Mouse (Mus musculus): ENCODE data around the gene Borcs7. TPM values are rescaled to one million over a fixed set of nuclear protein-coding genes. Genes with fewer than 3 reads are reported as not detected.
A peak's percentile ranks its signal among the peaks of the same experiment; 100 is the strongest.

Borcs7 gene
- polyA plus RNA-seq, 1 experiment from 2014 or later, result 17.5 TPM

- no peaks in the 10 kb centered on the region for H3K36me3 ChIP-seq
- WGBS, result 91% methylated on average over 10 of the region's 10 CpGs
- H3K4me3 ChIP-seq (replicated peaks), result no peak overlapping the region
- no peaks in the 10 kb centered on the region for H3K4me1 ChIP-seq
- H3K27me3 ChIP-seq, result peaks cover 11% of the 10 kb centered on the region
- no peak overlapping the region for H3K27ac ChIP-seq
- no peak overlapping the region for H3K4me2 ChIP-seq
- H3K9me3 ChIP-seq (replicated peaks), result no peaks in the 10 kb centered on the region
- no peak for ATAC-seq (replicated peaks; ENCODE audit: low FRiP score)
- no peak overlapping the region for H3K9ac ChIP-seq
Observed at GRCm38 (mm10) chr19:46668263-46668662, 21.4 kb upstream of the Borcs7 start.

DNA sequence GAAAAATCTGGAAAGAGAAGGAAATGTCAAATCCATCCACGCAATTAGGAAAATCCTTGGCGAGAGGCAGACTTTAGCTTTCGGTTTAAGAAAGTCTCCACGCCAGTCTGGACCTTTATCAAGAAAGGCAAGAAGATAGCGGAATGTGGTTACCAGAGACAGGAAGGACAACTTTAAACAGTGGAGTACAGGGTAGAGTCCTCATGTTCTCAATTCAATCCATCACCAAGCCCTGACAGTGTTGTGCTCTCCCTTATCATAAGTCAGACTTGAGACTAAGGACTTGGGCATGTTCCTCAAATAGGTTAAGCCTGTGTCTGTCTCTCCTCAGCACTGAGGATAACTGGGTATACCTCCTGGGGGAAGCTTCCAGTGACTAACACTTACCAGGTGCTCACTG is 19.9 kb upstream of the Borcs7 start:
- Histone ChIP-seq H3K27me3 (peaks cover 11% of the 10 kb centered on the region), H3K4me2 (no peak overlapping the region), H3K9ac (no peak overlapping the region), H3K27ac (no peak overlapping the region), H3K9me3 (replicated peaks) (no peaks in the 10 kb centered on the region), H3K4me1 (no peaks in the 10 kb centered on the region), H3K36me3 (no peaks in the 10 kb centered on the region), H3K4me3 (replicated peaks) (no peak overlapping the region)
- 87% methylated on average over 5 of the region's 5 CpGs for WGBS
- ATAC-seq (replicated peaks; ENCODE audit: low FRiP score), result no peak

GRCm38 (mm10) chr19:46670691-46671090 is 19.0 kb upstream of the Borcs7 start:
- 29% methylated on average over 13 of the region's 13 CpGs for WGBS
- H3K9ac ChIP-seq, result no peak overlapping the region
- no peaks in the 10 kb centered on the region for H3K36me3 ChIP-seq
- ATAC-seq (replicated peaks; ENCODE audit: low FRiP score), result 0 out of 2 replicates have a peak, but pooled peaks have one; percentile 22
- H3K4me2 ChIP-seq, result no peak overlapping the region
- H3K27ac ChIP-seq, result no peak overlapping the region
- no peak overlapping the region for H3K4me3 ChIP-seq (replicated peaks)
- H3K27me3 ChIP-seq, result peaks cover 11% of the 10 kb centered on the region
- no peaks in the 10 kb centered on the region for H3K4me1 ChIP-seq
- no peaks in the 10 kb centered on the region for H3K9me3 ChIP-seq (replicated peaks)

DNA sequence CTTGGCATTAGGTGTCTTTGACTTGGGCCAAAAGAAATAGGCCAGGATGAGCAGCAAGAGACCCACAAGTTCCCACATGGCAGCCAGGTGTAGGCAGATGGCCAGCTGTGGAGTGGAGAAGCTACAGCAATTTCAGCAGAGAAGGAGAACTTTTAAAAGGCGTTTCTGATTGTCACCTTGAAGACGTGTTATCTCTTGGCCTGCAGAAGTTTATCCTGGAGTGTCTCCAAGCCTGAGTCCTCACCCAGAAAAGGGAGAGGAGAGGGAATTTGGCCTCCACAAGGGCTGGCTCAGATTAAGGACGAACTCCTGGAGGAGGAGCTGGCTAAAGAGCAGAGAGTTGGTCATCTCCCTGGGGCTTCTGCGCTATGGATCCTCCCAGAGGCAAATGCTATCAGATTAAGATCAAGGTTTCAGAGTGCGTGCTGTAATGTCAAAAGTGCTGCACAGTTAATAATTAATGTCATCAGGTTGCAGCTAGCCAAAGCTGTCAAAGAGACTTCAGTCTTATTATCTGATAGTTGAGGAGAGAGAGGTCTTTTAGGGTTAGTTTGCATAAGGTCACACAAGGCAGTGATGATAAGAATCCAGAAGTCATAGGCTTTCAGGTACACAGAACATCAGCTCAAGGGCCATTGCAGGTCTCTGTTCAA is 16.8 kb upstream of the Borcs7 start, which contains the start of gene Cyp17a1:
Gene Cyp17a1 (minus strand): TSS at position 407 of the 653 bp plus-strand sequence.
- Histone ChIP-seq H3K27me3 (peaks cover 11% of the 10 kb centered on the region), H3K27ac (no peak within 1 kb of the TSS), H3K4me1 (no peaks in the 10 kb centered on the region), H3K4me2 (no peak within 1 kb of the TSS), H3K9ac (no peak within 1 kb of the TSS), H3K4me3 (replicated peaks) (no peak within 1 kb of the TSS), H3K36me3 (no peaks in the 10 kb centered on the region), H3K9me3 (replicated peaks) (no peaks in the 10 kb centered on the region)
- ATAC-seq (replicated peaks; ENCODE audit: low FRiP score), result no peak
- 47% methylated on average over 5 of the region's 5 CpGs for WGBS

- Histone ChIP-seq H3K9ac (no peak overlapping the region), H3K4me3 (replicated peaks) (no peak overlapping the region), H3K36me3 (no peaks in the 10 kb centered on the region), H3K4me2 (no peak overlapping the region), H3K4me1 (no peaks in the 10 kb centered on the region), H3K27ac (no peak overlapping the region), H3K27me3 (peaks cover 11% of the 10 kb centered on the region), H3K9me3 (replicated peaks) (no peaks in the 10 kb centered on the region)
- ATAC-seq (replicated peaks; ENCODE audit: low FRiP score), result no peak
- WGBS, result 61% methylated on average over 3 of the region's 3 CpGs
Observed at GRCm38 (mm10) chr19:46675641-46676040, 14.1 kb upstream of the Borcs7 start.

DNA sequence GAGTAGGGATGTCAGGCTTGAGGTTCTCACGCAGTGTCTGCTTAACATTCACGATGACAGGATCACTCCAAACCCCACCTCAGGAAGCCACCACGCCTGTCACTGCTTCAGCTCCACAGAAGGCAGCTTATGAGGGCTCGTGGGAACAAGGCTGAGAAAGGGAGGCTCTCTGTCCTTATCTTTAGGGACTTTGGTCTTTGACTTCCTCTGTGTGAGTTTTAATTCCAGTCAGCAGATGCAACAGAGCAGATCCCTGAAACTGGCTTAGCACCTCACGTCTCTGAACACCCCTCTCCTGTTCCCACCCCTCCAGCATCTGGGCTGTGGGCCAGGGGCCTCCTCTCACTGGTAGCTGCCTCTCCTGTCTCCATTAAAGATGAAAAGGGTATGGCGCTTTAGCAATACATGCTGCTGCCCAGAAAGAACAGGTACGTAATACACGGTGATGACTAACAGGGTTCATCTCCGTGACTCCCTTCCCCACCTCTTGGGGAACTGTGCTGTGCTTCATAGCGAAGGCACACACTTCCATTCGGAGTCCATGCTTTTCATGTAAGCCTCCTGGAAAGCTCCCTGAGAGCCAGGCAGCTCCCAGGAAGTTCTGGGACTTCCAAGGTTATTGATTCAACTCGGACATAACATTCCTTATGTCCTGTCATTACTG is 9.9 kb upstream of the Borcs7 start:
- no peak overlapping the region for H3K4me3 ChIP-seq (replicated peaks)
- no peaks in the 10 kb centered on the region for H3K27me3 ChIP-seq
- H3K9ac ChIP-seq, result no peak overlapping the region
- H3K27ac ChIP-seq, result no peak overlapping the region
- ATAC-seq (replicated peaks; ENCODE audit: low FRiP score), result no peak
- 65% methylated on average over 12 of the region's 12 CpGs for WGBS
- H3K36me3 ChIP-seq, result no peaks in the 10 kb centered on the region
- H3K4me1 ChIP-seq, result no peaks in the 10 kb centered on the region
- H3K9me3 ChIP-seq (replicated peaks), result no peaks in the 10 kb centered on the region
- no peak overlapping the region for H3K4me2 ChIP-seq

DNA sequence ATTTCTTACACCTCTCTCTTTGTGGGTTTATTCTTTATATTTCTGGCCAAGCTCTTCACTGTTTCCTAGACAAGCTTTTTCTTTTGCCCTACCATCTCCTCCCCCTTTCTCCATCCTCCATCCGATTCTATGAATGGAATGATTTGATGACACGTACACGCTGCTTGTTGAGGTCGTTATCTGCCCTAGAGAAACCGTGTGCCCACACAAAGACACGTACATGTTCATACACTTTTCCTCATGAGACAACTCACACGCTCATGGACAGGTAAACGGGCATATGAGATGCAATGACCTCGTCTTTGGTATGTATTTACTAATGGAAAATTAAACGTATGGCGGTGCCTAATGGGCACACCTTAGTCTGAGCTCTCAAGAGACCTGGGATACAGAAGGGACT is 681 bp downstream of the Borcs7 start:
- Histone ChIP-seq H3K9ac (peak overlapping the region; percentile 71), H3K9me3 (replicated peaks) (no peaks in the 10 kb centered on the region), H3K4me2 (peak overlapping the region; percentile 54), H3K36me3 (peaks cover 10% of the 10 kb centered on the region), H3K4me3 (replicated peaks) (peak overlapping the region; percentile 77), H3K27ac (peak overlapping the region; percentile 88; the same call in 1 of the 2 replicates), H3K27me3 (no peaks in the 10 kb centered on the region), H3K4me1 (peaks cover 10% of the 10 kb centered on the region)
- 0 out of 2 replicates have a peak, but pooled peaks have one; percentile 4 for ATAC-seq (replicated peaks; ENCODE audit: low FRiP score)
- 75% methylated on average over 11 of the region's 11 CpGs for WGBS

DNA sequence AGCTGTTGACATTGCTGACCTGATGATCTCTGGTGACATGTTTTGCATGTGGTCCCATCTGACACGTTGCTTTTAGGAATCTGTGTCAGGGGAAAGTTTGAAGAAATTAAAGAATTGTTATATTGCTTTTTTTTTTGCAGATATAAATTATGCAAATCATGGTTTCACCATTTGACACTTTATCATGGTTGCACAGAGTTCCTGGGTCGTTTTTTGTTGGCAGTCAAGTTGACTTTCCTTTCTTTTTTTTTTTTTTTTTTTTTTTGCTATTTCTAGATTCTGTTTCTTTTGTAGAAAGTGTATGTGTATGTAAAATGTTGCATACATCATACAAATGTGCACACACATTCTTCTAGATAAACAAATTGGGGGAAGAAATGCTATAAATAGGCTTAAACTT is 1.4 kb downstream of the Borcs7 start:
- H3K27me3 ChIP-seq, result no peaks in the 10 kb centered on the region
- H3K27ac ChIP-seq, result no peak overlapping the region
- H3K9ac ChIP-seq, result no peak overlapping the region
- peaks cover 10% of the 10 kb centered on the region for H3K4me1 ChIP-seq
- no peak for ATAC-seq (replicated peaks; ENCODE audit: low FRiP score)
- peaks cover 13% of the 10 kb centered on the region for H3K36me3 ChIP-seq
- no peaks in the 10 kb centered on the region for H3K9me3 ChIP-seq (replicated peaks)
- WGBS, result 70% methylated on average over 2 of the region's 2 CpGs
- no peak overlapping the region for H3K4me2 ChIP-seq
- H3K4me3 ChIP-seq (replicated peaks), result no peak overlapping the region

- no peak for ATAC-seq (replicated peaks; ENCODE audit: low FRiP score)
Observed at GRCm38 (mm10) chr19:46693146-46693545, 3.4 kb downstream of the Borcs7 start.

GRCm38 (mm10) chr19:46696482-46696881 is 6.8 kb downstream of the Borcs7 start:
- ATAC-seq (replicated peaks; ENCODE audit: low FRiP score), result no peak
- Histone ChIP-seq H3K4me3 (replicated peaks) (no peak overlapping the region), H3K36me3 (peaks cover 27% of the 10 kb centered on the region), H3K4me1 (peaks cover 10% of the 10 kb centered on the region; the same call in 1 of the 2 replicates), H3K4me2 (no peak overlapping the region), H3K27ac (no peak overlapping the region), H3K9me3 (replicated peaks) (no peaks in the 10 kb centered on the region), H3K9ac (no peak overlapping the region), H3K27me3 (no peaks in the 10 kb centered on the region)
- WGBS, result 95% methylated on average over 8 of the region's 8 CpGs

More at GRCm38 (mm10) chr19:46693146-46693545, 3.4 kb downstream of the Borcs7 start:
- Histone ChIP-seq H3K27me3 (no peaks in the 10 kb centered on the region), H3K4me1 (peaks cover 15% of the 10 kb centered on the region), H3K36me3 (peaks cover 23% of the 10 kb centered on the region), H3K9ac (no peak overlapping the region), H3K9me3 (replicated peaks) (no peaks in the 10 kb centered on the region), H3K4me2 (no peak overlapping the region), H3K27ac (no peak overlapping the region), H3K4me3 (replicated peaks) (no peak overlapping the region)
- 91% methylated on average over 4 of the region's 4 CpGs for WGBS

- Histone ChIP-seq H3K4me3 (replicated peaks) (no peak overlapping the region), H3K27ac (no peak overlapping the region), H3K9me3 (replicated peaks) (no peaks in the 10 kb centered on the region), H3K36me3 (peaks cover 28% of the 10 kb centered on the region), H3K4me1 (peaks cover 11% of the 10 kb centered on the region; the same call in 1 of the 2 replicates), H3K27me3 (no peaks in the 10 kb centered on the region), H3K4me2 (no peak overlapping the region), H3K9ac (no peak overlapping the region)
- WGBS, result 94% methylated on average over 7 of the region's 7 CpGs
- ATAC-seq (replicated peaks; ENCODE audit: low FRiP score), result no peak
Observed at GRCm38 (mm10) chr19:46696943-46697342, 7.2 kb downstream of the Borcs7 start.

DNA sequence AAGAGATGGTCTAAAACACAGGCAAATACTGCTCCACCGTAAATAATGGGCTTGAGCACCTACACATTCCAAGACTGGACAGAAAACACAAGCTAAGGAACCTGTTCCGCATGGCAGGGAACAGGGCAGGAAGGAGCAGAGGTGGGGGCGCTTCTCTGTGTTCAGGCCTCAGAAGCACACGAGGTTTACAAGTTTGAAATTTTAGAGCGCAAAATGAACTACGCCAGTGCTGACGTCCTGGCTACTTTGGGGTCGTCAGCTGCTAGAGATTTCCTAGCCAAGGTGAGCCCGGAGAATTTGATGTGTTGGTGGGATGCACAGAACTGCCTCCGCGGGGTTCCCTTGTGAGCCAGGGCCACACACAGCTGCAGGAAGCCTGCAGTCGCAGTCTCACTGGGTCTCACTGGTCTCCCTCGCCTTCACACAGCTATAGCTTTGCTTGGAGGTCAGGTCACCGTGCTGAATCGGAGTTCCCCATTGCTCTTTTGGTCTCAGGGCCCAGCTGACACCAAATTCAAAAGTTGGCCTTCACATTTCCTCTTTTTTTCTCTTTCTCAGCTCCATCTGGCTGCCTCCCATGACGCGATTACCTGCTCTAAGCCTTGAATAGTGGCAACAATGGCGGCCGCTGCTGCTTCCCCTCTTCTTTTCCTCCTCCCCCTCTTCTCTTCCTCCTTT is 8.3 kb downstream of the Borcs7 start:
- Histone ChIP-seq H3K9ac (no peak overlapping the region), H3K27ac (no peak overlapping the region)
- WGBS, result 49% methylated on average over 19 of the region's 19 CpGs

More for the DNA sequence above, 8.3 kb downstream of the Borcs7 start:
- Histone ChIP-seq H3K4me3 (replicated peaks) (no peak overlapping the region), H3K4me2 (no peak overlapping the region), H3K9me3 (replicated peaks) (no peaks in the 10 kb centered on the region), H3K36me3 (peaks cover 28% of the 10 kb centered on the region), H3K4me1 (peaks cover 11% of the 10 kb centered on the region; the same call in 1 of the 2 replicates), H3K27me3 (no peaks in the 10 kb centered on the region)
- ATAC-seq (replicated peaks; ENCODE audit: low FRiP score), result no peak
